Mouse (Mus musculus) lung, adult 2 months (tissue): ENCODE data around the gene Lrg1. TPM values are rescaled to one million over a fixed set of nuclear protein-coding genes. Genes with fewer than 3 reads are reported as not detected.
A peak's percentile ranks its signal among the peaks of the same experiment; 100 is the strongest.
"Not testable (repeated sequence)": the region's sequence is repeated elsewhere in the genome, so short reads cannot be mapped to it uniquely, and the experiment has no call there.

Source experiments
- DNase-seq: peaks from one replicate; pipeline ENCODE4 v3.0.0; 2022
- H3K4me1 ChIP-seq: fragments of 200-500 bp; 2 replicates; pipeline ENCODE4 v1.6.1; 2011; ENCODE audit warnings: low read length; ENCODE audit not compliant: control insufficient read depth, insufficient read depth
- H3K4me3 ChIP-seq: fragments of 200-500 bp; replicated peaks from 2 replicates; pipeline ENCODE3; 2011; ENCODE audit warnings: low read depth, mild to moderate bottlenecking, control low read depth, low read length; ENCODE audit errors: extremely low read depth
- CTCF ChIP-seq: fragments of 200-500 bp; IDR thresholded peaks from 2 replicates; pipeline ENCODE4 v1.5.1; 2011; ENCODE audit warnings: mild to moderate bottlenecking, low read length, control low read depth; ENCODE audit not compliant: insufficient read depth
- POLR2A ChIP-seq: fragments of 200-500 bp; IDR thresholded peaks from 2 replicates; pipeline ENCODE4 v1.6.1; 2011; ENCODE audit warnings: low read depth, mild to moderate bottlenecking, control low read depth, low read length, borderline replicate concordance; ENCODE audit errors: extremely low read depth
- WGBS: fragments of 180-500 bp; shearing (Covaris S2); methylation state at CpG from one replicate; pipeline ENCODE4 v1.1.7; 2018; 5-methylcytosine and 5-hydroxymethylcytosine counted together
- polyA plus RNA-seq: library from polyadenylated mRNA; depleted of rRNA; stranded (reverse); fragments of >200 nt; gene quantifications from 2 replicates; pipeline ENCODE4 v1.2.3, GENCODE M21; 2012

Lrg1 gene
- polyA plus RNA-seq, 1 experiment = 174 TPM

DNA sequence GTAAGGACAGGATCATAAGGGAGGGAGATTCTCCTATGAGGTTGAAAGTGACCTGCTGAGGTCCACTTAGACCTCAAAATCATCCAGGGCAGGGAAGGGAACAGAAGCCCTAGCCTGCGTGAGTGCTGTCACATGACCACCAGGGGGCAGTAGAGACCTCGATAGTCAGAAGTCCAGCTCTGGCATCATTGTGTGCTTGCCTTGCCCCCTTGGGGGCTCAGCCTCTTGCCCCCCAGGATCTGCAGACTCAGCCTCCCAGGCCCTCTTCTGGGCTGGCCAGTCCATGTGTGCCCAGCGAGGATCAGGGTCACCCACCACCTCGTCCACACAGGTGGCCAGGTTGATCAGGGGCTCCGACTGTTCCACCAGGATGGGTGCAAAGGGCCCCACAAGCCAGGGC is 9.9 kb downstream of the Lrg1 start:
- peak; percentile 45 for DNase-seq
- peak; percentile 94 for TF ChIP-seq CTCF
- TF ChIP-seq POLR2A = no peak
- 53% methylated on average over 5 of the region's 5 CpGs for WGBS
- Histone ChIP-seq H3K4me3 (no peak overlapping the region), H3K4me1 (no peaks in the 10 kb centered on the region)

DNA sequence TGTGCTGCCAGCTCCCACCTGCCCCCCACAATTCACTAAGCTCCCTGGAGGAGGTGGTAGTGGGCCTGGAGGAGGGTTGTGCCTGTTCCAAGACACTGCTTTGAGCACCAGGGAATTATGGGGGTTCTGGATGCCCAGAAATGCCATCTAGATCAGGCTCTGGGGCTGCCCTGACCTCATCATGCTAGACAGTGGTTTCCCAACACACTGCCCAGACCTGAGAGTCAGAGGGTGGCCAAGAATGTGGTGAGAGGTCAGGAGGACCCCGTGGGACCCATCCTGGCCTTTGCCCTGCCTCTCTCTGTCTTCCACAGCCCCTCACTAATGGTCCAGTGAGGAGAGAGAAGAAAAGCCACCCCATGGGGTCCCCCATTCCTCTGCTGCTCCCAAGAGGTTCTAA is 10.8 kb downstream of the Lrg1 start:
- TF ChIP-seq POLR2A (no peak), CTCF (no peak)
- Histone ChIP-seq H3K4me1 (no peaks in the 10 kb centered on the region), H3K4me3 (no peak overlapping the region)
- no peak for DNase-seq
- 50% methylated on average over 1 of the region's 1 CpGs for WGBS

DNA sequence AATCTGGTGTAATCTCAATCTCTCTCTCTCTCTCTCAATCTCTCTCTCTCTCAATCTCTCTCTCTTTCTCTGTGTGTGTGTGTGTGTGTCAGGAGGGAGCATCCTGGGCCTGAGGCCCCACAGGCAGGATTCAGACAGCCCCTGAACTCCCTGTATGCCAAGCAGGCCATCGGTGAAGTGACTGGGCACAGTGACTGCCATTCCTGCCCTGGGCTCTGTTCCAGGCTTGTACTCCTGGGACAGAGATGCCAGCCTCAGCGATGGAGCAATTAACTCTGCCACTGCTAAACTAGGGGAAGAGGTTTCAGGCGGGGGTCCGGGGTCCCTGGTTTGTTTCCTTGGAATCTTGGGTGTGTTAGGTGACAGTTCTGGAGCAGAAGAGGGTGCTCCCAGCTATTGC is 11.2 kb downstream of the Lrg1 start:
- WGBS = 69% methylated on average over 4 of the region's 4 CpGs
- Histone ChIP-seq H3K4me3 (no peak overlapping the region), H3K4me1 (no peaks in the 10 kb centered on the region)
- no peak for TF ChIP-seq POLR2A
- no peak for TF ChIP-seq CTCF
- DNase-seq = no peak

DNA sequence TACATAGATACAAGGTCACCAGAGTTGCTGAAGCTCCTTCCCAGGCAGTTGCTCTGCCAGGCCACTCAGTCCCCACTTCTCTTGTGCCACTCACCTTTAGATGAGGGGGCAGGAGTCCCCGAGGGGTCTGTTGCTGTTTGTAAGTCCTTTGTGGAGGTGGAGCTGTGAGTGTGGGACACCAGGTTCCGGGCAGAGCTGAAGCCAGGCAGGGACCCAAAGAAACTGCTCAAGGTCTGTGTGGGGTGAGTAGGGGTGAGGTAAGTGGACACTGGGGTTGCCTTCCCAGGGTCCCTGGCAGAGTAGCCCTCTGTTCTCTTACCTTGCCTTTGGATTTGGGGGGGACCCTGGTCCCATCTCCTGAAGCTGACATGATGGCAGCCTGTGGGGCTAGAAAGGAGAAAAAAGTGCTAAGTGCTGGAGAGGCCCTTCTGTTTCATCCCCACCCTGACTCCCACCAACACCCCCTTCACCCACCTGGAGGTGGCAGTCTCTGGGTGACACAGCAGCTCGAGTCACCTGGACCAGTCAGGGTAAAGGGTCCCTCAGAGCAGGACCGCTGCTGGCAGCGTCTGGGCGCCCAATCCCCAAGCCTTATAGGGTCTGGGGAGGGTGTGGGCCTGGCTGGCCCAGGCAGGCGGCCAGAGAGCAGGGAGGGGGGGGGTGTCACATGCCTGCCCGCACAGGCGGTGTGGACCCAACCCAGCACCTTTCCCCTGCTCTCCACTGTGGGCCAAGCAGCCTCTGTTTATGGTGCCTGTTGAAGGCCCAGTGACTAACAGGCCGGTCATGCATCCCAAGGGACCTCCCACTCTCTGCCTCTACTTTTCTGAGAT is 12.4 kb downstream of the Lrg1 start, which contains the start of gene Plin4:
Gene Plin4 (minus strand): TSS at position 585 of the 833 bp plus-strand sequence.
- H3K4me1 ChIP-seq = no peaks in the 10 kb centered on the region
- TF ChIP-seq POLR2A = no peak
- no peak for TF ChIP-seq CTCF
- WGBS = 48% methylated on average over 10 of the region's 10 CpGs
- DNase-seq = no peak
- H3K4me3 ChIP-seq = no peak within 1 kb of the TSS

DNA sequence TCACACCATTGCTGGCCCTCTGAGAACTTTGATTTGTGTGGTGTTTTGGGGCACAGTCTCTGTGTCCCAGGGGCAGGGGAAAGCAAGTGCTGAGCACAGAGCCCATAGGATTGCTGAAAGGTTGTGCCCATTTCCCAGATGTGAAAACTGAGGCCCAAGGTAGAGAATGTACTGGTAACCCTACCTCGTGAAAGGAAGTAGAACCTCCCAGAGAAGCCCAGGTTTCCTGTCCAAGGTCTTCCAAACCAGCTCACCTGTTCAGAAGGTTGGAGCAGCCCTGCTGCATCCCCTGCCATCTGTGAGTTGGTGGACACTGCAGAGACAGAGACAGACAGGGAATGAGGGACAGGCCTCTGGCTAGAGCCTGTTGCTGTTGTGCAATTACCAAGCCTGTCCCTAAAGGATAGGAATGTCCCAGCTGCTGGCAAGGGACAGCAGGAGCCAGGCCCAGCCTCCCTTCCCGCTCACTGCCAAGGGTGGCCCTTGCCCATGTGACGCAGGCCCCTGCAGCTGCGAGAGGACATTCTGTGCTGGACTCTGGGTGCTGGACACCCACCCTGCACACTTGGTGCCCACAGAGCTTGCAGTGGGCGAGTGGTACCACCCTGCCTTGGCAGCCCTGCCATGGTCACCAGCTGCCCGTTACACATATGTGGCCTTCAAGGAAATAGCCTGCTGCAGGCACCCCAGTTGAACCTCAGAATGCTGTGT is 13.3 kb downstream of the Lrg1 start:
- H3K4me1 ChIP-seq = no peaks in the 10 kb centered on the region
- DNase-seq = peak; percentile 21
- H3K4me3 ChIP-seq = no peak overlapping the region
- TF ChIP-seq POLR2A = no peak
- TF ChIP-seq CTCF = no peak
- 63% methylated on average over 6 of the region's 6 CpGs for WGBS

DNA sequence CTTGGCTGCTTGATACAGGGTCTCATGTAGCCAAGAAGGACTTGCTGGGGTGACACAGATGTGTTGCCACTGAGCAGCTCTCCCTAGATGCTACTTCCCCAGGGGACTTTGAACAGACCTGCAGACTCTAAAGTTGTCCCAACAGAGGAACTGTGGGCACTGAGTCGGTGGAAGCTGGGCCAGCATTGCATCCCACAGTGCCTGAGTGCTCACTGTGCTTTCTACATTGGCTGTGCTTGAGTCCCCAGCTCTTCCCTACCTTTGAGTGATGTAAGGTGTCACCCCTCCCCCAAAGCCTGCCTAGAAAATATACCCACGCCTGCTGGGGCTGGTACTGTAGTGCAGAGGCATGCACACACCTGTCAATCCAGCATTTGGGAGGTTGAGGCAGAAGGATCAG is 14.1 kb downstream of the Lrg1 start:
- no peak for DNase-seq
- H3K4me1 ChIP-seq = no peaks in the 10 kb centered on the region
- no peak overlapping the region for H3K4me3 ChIP-seq
- 69% methylated on average over 2 of the region's 2 CpGs for WGBS
- no peak for TF ChIP-seq POLR2A
- TF ChIP-seq CTCF = no peak

DNA sequence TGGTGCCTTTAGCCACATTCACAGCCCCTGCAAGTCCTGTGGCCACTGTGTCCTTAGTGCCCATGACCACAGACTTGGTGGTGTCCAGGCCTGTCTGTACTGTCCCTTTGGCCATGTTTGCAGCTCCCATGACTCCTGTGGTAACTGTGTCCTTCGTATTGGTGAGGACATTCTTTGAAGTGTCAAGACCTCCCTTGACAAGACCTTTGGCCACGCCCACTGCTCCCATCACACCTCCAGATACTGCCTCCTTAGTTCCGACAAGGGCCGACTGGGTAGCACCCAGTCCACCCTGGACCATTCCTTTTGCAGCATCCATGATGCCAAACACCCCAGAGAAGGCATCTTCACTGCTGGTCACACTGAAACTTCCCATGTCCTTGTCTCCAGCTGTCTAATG is 14.8 kb downstream of the Lrg1 start:
- 66% methylated on average over 4 of the region's 4 CpGs for WGBS
- Histone ChIP-seq H3K4me3 (no peak overlapping the region), H3K4me1 (no peaks in the 10 kb centered on the region)
- no peak for DNase-seq
- TF ChIP-seq CTCF (no peak), POLR2A (no peak)

DNA sequence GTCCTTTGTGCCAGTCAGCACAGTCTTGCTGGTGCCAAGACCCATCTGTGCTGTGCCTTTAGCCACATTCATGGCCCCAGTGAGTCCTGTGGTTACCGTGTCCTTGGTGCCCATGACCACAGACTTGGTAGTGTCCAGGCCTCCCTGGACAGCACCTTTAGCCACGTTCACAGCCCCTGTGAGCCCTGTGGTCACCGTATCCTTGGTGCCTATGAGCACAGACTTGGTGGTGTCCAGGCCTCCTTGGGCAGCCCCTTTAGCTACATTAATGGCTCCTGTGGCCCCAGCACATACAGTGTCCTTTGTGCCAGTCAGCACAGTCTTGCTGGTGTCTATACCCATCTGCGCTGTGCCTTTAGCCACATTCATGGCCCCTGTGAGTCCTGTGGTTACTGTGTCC is 15.4 kb downstream of the Lrg1 start:
- WGBS = 97% methylated on average over 4 of the region's 4 CpGs
- not testable (repeated sequence) for H3K4me3 ChIP-seq, DNase-seq, H3K4me1 ChIP-seq

DNA sequence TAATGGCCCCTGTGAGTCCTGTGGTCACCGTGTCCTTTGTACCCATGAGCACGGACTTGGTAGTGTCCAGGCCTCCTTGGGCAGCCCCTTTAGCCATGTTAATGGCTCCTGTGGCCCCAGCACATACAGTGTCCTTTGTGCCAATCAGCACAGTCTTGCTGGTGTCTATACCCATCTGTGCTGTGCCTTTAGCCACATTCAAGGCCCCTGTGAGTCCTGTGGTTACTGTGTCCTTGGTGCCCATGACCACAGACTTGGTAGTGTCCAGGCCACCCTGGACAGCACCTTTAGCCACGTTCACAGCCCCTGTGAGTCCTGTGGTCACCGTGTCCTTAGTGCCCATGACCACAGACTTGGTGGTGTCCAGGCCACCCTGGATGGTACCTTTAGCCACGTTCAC is 17.0 kb downstream of the Lrg1 start:
- H3K4me1 ChIP-seq, H3K4me3 ChIP-seq, DNase-seq: not testable (repeated sequence)
- WGBS = 94% methylated on average over 2 of the region's 5 CpGs
